Mouse (Mus musculus) myocyte (in vitro differentiated cells): ENCODE measurements around the gene Stx12. TPM values are rescaled to one million over a fixed set of nuclear protein-coding genes. Genes with fewer than 3 reads are reported as not detected.

Experiments
- H3K27me3 ChIP-seq: one replicate; pipeline ENCODE4 v1.6.1; 2011; ENCODE audit not compliant: control insufficient read depth, insufficient read depth, insufficient read length
- H3K36me3 ChIP-seq: one replicate; pipeline ENCODE4 v1.6.1; 2011; ENCODE audit not compliant: control insufficient read depth, insufficient read depth
- H3K4me2 ChIP-seq: one replicate; pipeline ENCODE4 v1.6.1; 2011; ENCODE audit warnings: low read depth, control low read depth
- H3K4me3 ChIP-seq: one replicate; pipeline ENCODE4 v1.5.1; 2011; ENCODE audit warnings: mild to moderate bottlenecking, control low read depth, moderate library complexity
- H3K79me2 ChIP-seq: one replicate; pipeline ENCODE4 v1.6.1; 2011; ENCODE audit not compliant: control insufficient read depth, insufficient read depth
- H3ac ChIP-seq: one replicate; pipeline ENCODE4 v1.6.1; 2011; ENCODE audit not compliant: control insufficient read depth, insufficient read length
- CEBPB ChIP-seq: IDR thresholded peaks from 2 replicates; pipeline ENCODE4 v1.6.1; 2011; ENCODE audit warnings: mild to moderate bottlenecking, moderate library complexity; ENCODE audit not compliant: poor library complexity, insufficient read depth, severe bottlenecking
- E2F4 ChIP-seq: IDR thresholded peaks from one replicate; pipeline ENCODE4 v1.6.1; 2011; ENCODE audit warnings: mild to moderate bottlenecking, control low read depth, moderate library complexity; ENCODE audit not compliant: insufficient read depth
- MAX ChIP-seq: IDR thresholded peaks from one replicate; pipeline ENCODE4 v1.6.1; 2011; ENCODE audit warnings: low read depth, mild to moderate bottlenecking, control low read depth
- MYOD1 ChIP-seq, 3 experiments: IDR thresholded peaks; one replicate each; pipeline ENCODE4 v1.6.1; 2011; ENCODE audit warnings: control low read depth in 2 of 3, low read depth in 2 of 3, mild to moderate bottlenecking in 2 of 3, moderate library complexity in 1 of 3; ENCODE audit not compliant: insufficient read length in 2 of 3, control insufficient read depth in 1 of 3
- MYOG ChIP-seq, 3 experiments: IDR thresholded peaks; one replicate each; pipeline ENCODE4 v1.6.1; 2011; ENCODE audit warnings: control low read depth in 2 of 3, low read depth in 2 of 3, mild to moderate bottlenecking in 2 of 3; ENCODE audit not compliant: insufficient read length in 2 of 3, control insufficient read depth in 1 of 3, insufficient read depth in 1 of 3
- POLR2A ChIP-seq: IDR thresholded peaks from one replicate; pipeline ENCODE4 v1.6.1; 2011; ENCODE audit warnings: low read depth, mild to moderate bottlenecking, control low read depth, moderate library complexity; ENCODE audit not compliant: insufficient read length
- POLR2AphosphoS2 ChIP-seq: IDR thresholded peaks from one replicate; pipeline ENCODE4 v1.6.1; 2011; ENCODE audit warnings: low read depth, control low read depth; ENCODE audit not compliant: insufficient read length
- REST ChIP-seq: IDR thresholded peaks from one replicate; pipeline ENCODE4 v1.6.1; 2011; ENCODE audit warnings: mild to moderate bottlenecking, control low read depth, moderate library complexity; ENCODE audit not compliant: insufficient read depth, insufficient read length
- SRF ChIP-seq: IDR thresholded peaks from one replicate; pipeline ENCODE4 v1.6.1; 2011; ENCODE audit warnings: low read depth; ENCODE audit not compliant: control insufficient read depth, insufficient read length
- TCF12 ChIP-seq: IDR thresholded peaks from one replicate; pipeline ENCODE4 v1.6.1; 2011; ENCODE audit warnings: mild to moderate bottlenecking, control low read depth; ENCODE audit not compliant: poor library complexity, insufficient read depth, severe bottlenecking
- TCF3 ChIP-seq: IDR thresholded peaks from one replicate; pipeline ENCODE4 v1.6.1; 2011; ENCODE audit warnings: low read depth, control low read depth; ENCODE audit not compliant: insufficient read length
- USF1 ChIP-seq: IDR thresholded peaks from one replicate; pipeline ENCODE4 v1.6.1; 2011; ENCODE audit warnings: low read depth, mild to moderate bottlenecking, control low read depth, moderate library complexity
- polyA plus RNA-seq: library from polyadenylated mRNA; unstranded; fragments of >200 nt; fragmentation: generic; extraction: Trizol; gene quantifications from one replicate; pipeline ENCODE4 v1.2.1, GENCODE M21; 2012; ENCODE audit warnings: missing spikeins

Gene Stx12
- polyA plus RNA-seq, 1 experiment, result 23.4 TPM

- H3K27me3 ChIP-seq, result no peaks in the 10 kb centered on the region
- H3K4me3 ChIP-seq, result no peak overlapping the region
- H3K36me3 ChIP-seq, result no peaks in the 10 kb centered on the region
- no peak overlapping the region for H3ac ChIP-seq
- no peak overlapping the region for H3K4me2 ChIP-seq
- no peaks in the 10 kb centered on the region for H3K79me2 ChIP-seq
- TF ChIP-seq TCF3 (no peak), MYOD1 (IDR thresholded peaks at IDR 0.05; ENCODE audit: control insufficient read depth in 1 of 3, insufficient read length in 2 of 3, low read depth in 2 of 3) (no peak), CEBPB (no peak), SRF (no peak), POLR2A (no peak), USF1 (no peak), REST (no peak), MYOG (IDR thresholded peaks at IDR 0.05; ENCODE audit: control insufficient read depth in 1 of 3, insufficient read depth in 1 of 3, insufficient read length in 2 of 3, low read depth in 2 of 3) (no peak), E2F4 (no peak), TCF12 (no peak), MAX (no peak), POLR2AphosphoS2 (no peak)
These were observed 65.9 kb downstream of the Stx12 start for GRCm38 (mm10) chr4:132818442-132818841.

GRCm38 (mm10) chr4:132816855-132817254 lies 67.5 kb downstream of the Stx12 start:
- no peak overlapping the region for H3K4me2 ChIP-seq
- no peaks in the 10 kb centered on the region for H3K79me2 ChIP-seq
- H3K36me3 ChIP-seq, result no peaks in the 10 kb centered on the region
- no peak overlapping the region for H3ac ChIP-seq
- H3K4me3 ChIP-seq, result no peak overlapping the region
- TF ChIP-seq TCF12, result no peak
- TF ChIP-seq E2F4, result no peak
- TF ChIP-seq REST, result no peak
- no peak for TF ChIP-seq POLR2A
- TF ChIP-seq CEBPB, result no peak
- no peak for TF ChIP-seq USF1
- no peak for TF ChIP-seq POLR2AphosphoS2
- TF ChIP-seq MYOG (IDR thresholded peaks at IDR 0.05; ENCODE audit: control insufficient read depth in 1 of 3, insufficient read depth in 1 of 3, insufficient read length in 2 of 3, low read depth in 2 of 3), result no peak
- no peak for TF ChIP-seq SRF
- no peak for TF ChIP-seq TCF3
- TF ChIP-seq MYOD1 (IDR thresholded peaks at IDR 0.05; ENCODE audit: control insufficient read depth in 1 of 3, insufficient read length in 2 of 3, low read depth in 2 of 3), result no peak
- TF ChIP-seq MAX, result no peak
- H3K27me3 ChIP-seq, result no peaks in the 10 kb centered on the region

- Histone ChIP-seq H3ac (no peak overlapping the region), H3K4me2 (no peak overlapping the region), H3K36me3 (no peaks in the 10 kb centered on the region), H3K4me3 (no peak overlapping the region), H3K27me3 (no peaks in the 10 kb centered on the region), H3K79me2 (no peaks in the 10 kb centered on the region)
- TF ChIP-seq REST (no peak), E2F4 (no peak), SRF (no peak), POLR2AphosphoS2 (no peak), CEBPB (no peak), MAX (no peak), MYOD1 (IDR thresholded peaks at IDR 0.05; ENCODE audit: control insufficient read depth in 1 of 3, insufficient read length in 2 of 3, low read depth in 2 of 3) (no peak)
These were observed 67.9 kb downstream of the Stx12 start for GRCm38 (mm10) chr4:132816404-132816803.

- Histone ChIP-seq H3K36me3 (no peaks in the 10 kb centered on the region), H3K4me2 (no peak overlapping the region), H3K27me3 (no peaks in the 10 kb centered on the region), H3K4me3 (no peak overlapping the region), H3K79me2 (no peaks in the 10 kb centered on the region), H3ac (no peak overlapping the region)
- TF ChIP-seq TCF3 (no peak), SRF (no peak), POLR2AphosphoS2 (no peak), POLR2A (no peak), MYOD1 (IDR thresholded peaks at IDR 0.05; ENCODE audit: control insufficient read depth in 1 of 3, insufficient read length in 2 of 3, low read depth in 2 of 3) (no peak), REST (no peak), E2F4 (no peak), CEBPB (no peak), MAX (no peak), TCF12 (no peak), MYOG (IDR thresholded peaks at IDR 0.05; ENCODE audit: control insufficient read depth in 1 of 3, insufficient read depth in 1 of 3, insufficient read length in 2 of 3, low read depth in 2 of 3) (no peak), USF1 (no peak)
These were observed 74.7 kb downstream of the Stx12 start for GRCm38 (mm10) chr4:132809621-132810020.

GRCm38 (mm10) chr4:132807771-132808641 lies 76.3 kb downstream of the Stx12 start:
- Histone ChIP-seq H3K27me3 (no peaks in the 10 kb centered on the region), H3K79me2 (no peaks in the 10 kb centered on the region), H3K4me3 (no peak overlapping the region), H3ac (no peak overlapping the region), H3K36me3 (no peaks in the 10 kb centered on the region), H3K4me2 (peak overlapping the region; percentile 57)
- TF ChIP-seq MYOD1 (IDR thresholded peaks at IDR 0.05; ENCODE audit: control insufficient read depth in 1 of 3, insufficient read length in 2 of 3, low read depth in 2 of 3), result peak; percentile 84 to 92 (median 86)
- peak; percentile 4 for TF ChIP-seq TCF12
- no peak for TF ChIP-seq CEBPB
